Mouse (Mus musculus): ENCODE measurements around the gene Clca3a1. TPM values are rescaled to one million over a fixed set of nuclear protein-coding genes. Genes with fewer than 3 reads are reported as not detected.

Clca3a1 gene
- polyA plus RNA-seq, 1 experiment from 2014 or later: 11.1 TPM

Other genes with a start within 250 kb of the Clca3a1 start
- gene Hs2st1, start 190.8 kb downstream of the Clca3a1 start, polyA plus RNA-seq (2014; fragmentation: Nextera tagmentation; extraction: Ambion mirVana): 13.7 and 16.9 TPM in 2 replicates
- 515 and 688 TPM in 2 replicates for gene Selenof, start 190.7 kb downstream of the Clca3a1 start, polyA plus RNA-seq (2014; fragmentation: Nextera tagmentation; extraction: Ambion mirVana)
- gene Sh3glb1, start 40.6 kb downstream of the Clca3a1 start, polyA plus RNA-seq (2014; fragmentation: Nextera tagmentation; extraction: Ambion mirVana): 82.7 and 94.3 TPM in 2 replicates
- gene Clca3a2, start 58.5 kb upstream of the Clca3a1 start, polyA plus RNA-seq (2014; fragmentation: Nextera tagmentation; extraction: Ambion mirVana): not detected in 2 replicates
- gene Clca3b, start 88.4 kb upstream of the Clca3a1 start, polyA plus RNA-seq (2014; fragmentation: Nextera tagmentation; extraction: Ambion mirVana): 0.05 TPM in 1 of 2 replicates, not detected in the other
- gene Clca4b, start 171.6 kb upstream of the Clca3a1 start, polyA plus RNA-seq (2014; fragmentation: Nextera tagmentation; extraction: Ambion mirVana): not detected in 2 replicates
- gene Clca4a, start 214.1 kb upstream of the Clca3a1 start, polyA plus RNA-seq (2014; fragmentation: Nextera tagmentation; extraction: Ambion mirVana): not detected in 2 replicates

Measured in kidney, embryonic 14.5 days (tissue).